Mouse (Mus musculus) CH12.LX (cell line): ENCODE results near the gene Cdc20. TPM values are rescaled to one million over a fixed set of nuclear protein-coding genes. Genes with fewer than 3 reads are reported as not detected.

ENCODE experiments used
- DNase-seq: peaks from one replicate; pipeline ENCODE4 v3.0.0-alpha.2; 2013; ENCODE audit errors: extremely low read depth
- H3K27ac ChIP-seq: 2 replicates; pipeline ENCODE4 v1.5.1; 2012; ENCODE audit warnings: low read depth, mild to moderate bottlenecking, control low read depth, moderate library complexity; ENCODE audit not compliant: insufficient read depth
- H3K27me3 ChIP-seq: replicated peaks from 2 replicates; pipeline ENCODE3; 2012; ENCODE audit warnings: inconsistent platforms
- H3K36me3 ChIP-seq, 2 experiments: replicated peaks in 1 of 2; 2 replicates each; pipeline versions ENCODE3 to v1.6.1; 2012; ENCODE audit warnings: inconsistent platforms in 1 of 2, low read length in 1 of 2, mild to moderate bottlenecking in 1 of 2, mixed read lengths in 1 of 2, moderate library complexity in 1 of 2; ENCODE audit not compliant: control insufficient read depth in 1 of 2, insufficient read depth in 1 of 2
- H3K4me1 ChIP-seq, 2 experiments: 2 replicates each; pipeline ENCODE4 v1.6.1; 2012; ENCODE audit warnings: inconsistent platforms in 1 of 2, moderate library complexity in 1 of 2; ENCODE audit not compliant: insufficient read depth in 2 of 2, control insufficient read depth in 1 of 2
- H3K4me2 ChIP-seq: 2 replicates; pipeline ENCODE4 v1.6.1; 2012; ENCODE audit warnings: low read depth, mild to moderate bottlenecking, control low read depth; ENCODE audit not compliant: poor library complexity, insufficient read depth, severe bottlenecking
- H3K4me3 ChIP-seq, 3 experiments: fragments of 150-350 bp in 1 of 3; sonication (generic) in 1 of 3; replicated peaks in 1 of 3; 2 replicates each; pipeline versions ENCODE3 to v1.5.1; 2011 to 2012; ENCODE audit warnings: low read depth in 2 of 3, low read length in 2 of 3, mild to moderate bottlenecking in 2 of 3, moderate library complexity in 2 of 3, control low read depth in 1 of 3, improper control_type of control experiment in 1 of 3, inconsistent platforms in 1 of 3, mixed read lengths in 1 of 3; ENCODE audit not compliant: poor library complexity in 1 of 3
- H3K79me2 ChIP-seq: replicated peaks from 2 replicates; pipeline ENCODE4 v1.6.1; 2012; ENCODE audit warnings: mild to moderate bottlenecking, moderate library complexity; ENCODE audit not compliant: control insufficient read depth, poor library complexity, insufficient read depth, severe bottlenecking; ENCODE audit errors: extremely low read depth
- H3K9ac ChIP-seq: 2 replicates; pipeline ENCODE4 v1.6.1; 2012; ENCODE audit warnings: low read depth, mild to moderate bottlenecking, control low read depth, moderate library complexity; ENCODE audit not compliant: insufficient read depth
- H3K9me3 ChIP-seq: replicated peaks from 2 replicates; pipeline ENCODE3; 2012; ENCODE audit warnings: low read length, inconsistent platforms, mixed read lengths
- CHD1 ChIP-seq: IDR thresholded peaks from 2 replicates; pipeline ENCODE4 v1.6.1; 2012; ENCODE audit warnings: low read depth, low read length, improper control_type of control experiment, inconsistent platforms
- CTCF ChIP-seq, 2 experiments: IDR thresholded peaks in 1 of 2; conservative IDR thresholded peaks in 1 of 2; 2 replicates each; pipeline ENCODE4 v1.5.1; 2011 to 2012; ENCODE audit warnings: low read depth in 2 of 2, low read length in 2 of 2, improper control_type of control experiment in 1 of 2, inconsistent platforms in 1 of 2, mild to moderate bottlenecking in 1 of 2, moderate library complexity in 1 of 2
- ELF1 ChIP-seq: IDR thresholded peaks from 2 replicates; pipeline ENCODE4 v1.6.1; 2014; ENCODE audit warnings: low read depth, mild to moderate bottlenecking, inconsistent platforms, low read length, improper control_type of control experiment
- EP300 ChIP-seq: IDR thresholded peaks from 2 replicates; pipeline ENCODE4 v1.6.1; 2011; ENCODE audit warnings: low read length, improper control_type of control experiment
- ETS1 ChIP-seq: conservative IDR thresholded peaks from 2 replicates; pipeline ENCODE4 v1.6.1; 2012; ENCODE audit warnings: low read depth, mild to moderate bottlenecking, inconsistent platforms, low read length, improper control_type of control experiment, moderate library complexity
- HCFC1 ChIP-seq: IDR thresholded peaks from 2 replicates; pipeline ENCODE4 v1.6.1; 2012; ENCODE audit warnings: low read depth, mild to moderate bottlenecking, inconsistent platforms, low read length, improper control_type of control experiment
- KAT2A ChIP-seq: IDR thresholded peaks from 2 replicates; pipeline ENCODE4 v1.6.1; 2012; ENCODE audit warnings: low read length, improper control_type of control experiment, inconsistent platforms; ENCODE audit not compliant: insufficient replicate concordance
- MAX ChIP-seq: IDR thresholded peaks from 2 replicates; pipeline ENCODE4 v1.6.1; 2011; ENCODE audit warnings: low read length, improper control_type of control experiment
- MEF2A ChIP-seq: IDR thresholded peaks from 2 replicates; pipeline ENCODE4 v1.6.1; 2014; ENCODE audit warnings: low read depth, mild to moderate bottlenecking, inconsistent platforms, low read length, improper control_type of control experiment, borderline replicate concordance
- MXI1 ChIP-seq: IDR thresholded peaks from 2 replicates; pipeline ENCODE4 v1.6.1; 2011; ENCODE audit warnings: mild to moderate bottlenecking, low read depth, low read length, improper control_type of control experiment
- NELFE ChIP-seq: IDR thresholded peaks from 2 replicates; pipeline ENCODE4 v1.6.1; 2011; ENCODE audit warnings: low read depth, low read length, improper control_type of control experiment
- PAX5 ChIP-seq: IDR thresholded peaks from 2 replicates; pipeline ENCODE4 v1.6.1; 2012; ENCODE audit warnings: low read length, inconsistent platforms, mixed read lengths
- POLR2A ChIP-seq: IDR thresholded peaks from 2 replicates; pipeline ENCODE4 v1.6.1; 2011; ENCODE audit warnings: low read depth, mild to moderate bottlenecking, improper control_type of control experiment, low read length
- POLR2AphosphoS2 ChIP-seq: IDR thresholded peaks from 2 replicates; pipeline ENCODE4 v1.6.1; 2011; ENCODE audit warnings: low read depth, low read length, improper control_type of control experiment
- RAD21 ChIP-seq: IDR thresholded peaks from 2 replicates; pipeline ENCODE4 v1.6.1; 2011; ENCODE audit warnings: low read depth, mild to moderate bottlenecking, low read length, improper control_type of control experiment, moderate library complexity
- SIN3A ChIP-seq: IDR thresholded peaks from 2 replicates; pipeline ENCODE4 v1.6.1; 2012; ENCODE audit warnings: low read length, improper control_type of control experiment, inconsistent platforms
- SMC3 ChIP-seq: IDR thresholded peaks from 2 replicates; pipeline ENCODE4 v1.6.1; 2011; ENCODE audit warnings: low read depth, low read length, improper control_type of control experiment
- TBP ChIP-seq: conservative IDR thresholded peaks from 2 replicates; pipeline ENCODE4 v1.6.1; 2011; ENCODE audit warnings: low read depth, low read length, improper control_type of control experiment
- TCF12 ChIP-seq: IDR thresholded peaks from 2 replicates; pipeline ENCODE4 v1.6.1; 2014; ENCODE audit warnings: low read depth, mild to moderate bottlenecking, inconsistent platforms, low read length, improper control_type of control experiment
- UBTF ChIP-seq: IDR thresholded peaks from 2 replicates; pipeline ENCODE4 v1.6.1; 2012; ENCODE audit warnings: low read depth, mild to moderate bottlenecking, inconsistent platforms, low read length, improper control_type of control experiment, moderate library complexity
- USF1 ChIP-seq: IDR thresholded peaks from 2 replicates; pipeline ENCODE4 v1.6.1; 2014; ENCODE audit warnings: low read depth, mild to moderate bottlenecking, inconsistent platforms, low read length, improper control_type of control experiment
- USF2 ChIP-seq: conservative IDR thresholded peaks from 2 replicates; pipeline ENCODE4 v1.6.1; 2011; ENCODE audit warnings: low read depth, low read length, improper control_type of control experiment
- ZC3H11A ChIP-seq: IDR thresholded peaks from 2 replicates; pipeline ENCODE4 v1.6.1; 2012; ENCODE audit warnings: low read depth, mild to moderate bottlenecking, inconsistent platforms, low read length, improper control_type of control experiment
- ZKSCAN1 ChIP-seq: IDR thresholded peaks from 2 replicates; pipeline ENCODE4 v1.6.1; 2012; ENCODE audit warnings: low read depth, inconsistent platforms, low read length, improper control_type of control experiment, borderline replicate concordance
- dilution Hi-C: fragments of 300-500 bp; cut with MboI; formaldehyde crosslinking; loops from 2 replicates; pipeline ENCODE4 v1.14.3; 2020; ENCODE audit warnings: low sequenced_read_pairs; ENCODE audit not compliant: extremely low pct_unique_long_range_greater_than_20kb, extremely low pct_ligation_motif_present
- in situ Hi-C: fragments of 300-500 bp; cut with MboI; formaldehyde crosslinking; loops from 3 replicates; pipeline ENCODE4 v1.14.3; 2019; ENCODE audit warnings: low sequenced_read_pairs, low pct_ligation_motif_present, low pct_unique_long_range_greater_than_20kb, mixed read lengths
- polyA plus RNA-seq: library from polyadenylated mRNA; unstranded; fragments of >175 nt; gene quantifications from 2 replicates; pipeline ENCODE4 v1.2.1, GENCODE M21; 2012; ENCODE audit warnings: low read depth; ENCODE audit not compliant: insufficient read length
- total RNA-seq, 2 experiments: library from RNA; depleted of rRNA; stranded (reverse); fragments of 300-350 nt in 1 of 2; fragments of >200 nt in 1 of 2; gene quantifications; 2 replicates each; pipeline ENCODE4 v1.2.3; 2012 to 2014

Gene Cdc20
- total and polyA plus RNA-seq, 3 experiments: 172 to 213 (median 212) TPM

- no peak for TF ChIP-seq MAX
- TF ChIP-seq CTCF (conservative IDR thresholded peaks at IDR 0.05 in 1 of 2, IDR thresholded peaks at IDR 0.05 in 1 of 2; ENCODE audit: low read depth in 2 of 2, low read length in 2 of 2): peak in 1 of 2 experiments; percentile 5; a peak in 1 of 4 replicates
- Histone ChIP-seq H3K9ac (no peak overlapping the region), H3K9me3 (no peaks in the 10 kb centered on the region), H3K27me3 (no peaks in the 10 kb centered on the region), H3K36me3 (peaks cover 73 to 91% of the 10 kb centered on the region in 2 experiments), H3K4me1 (peaks cover 0 to 4% of the 10 kb centered on the region in 2 experiments; a peak in 2 of 4 replicates), H3K27ac (no peak overlapping the region), H3K4me2 (no peak overlapping the region), H3K79me2 (no peaks in the 10 kb centered on the region; the same call in 1 of the 2 replicates), H3K4me3 (no peak overlapping the region)
- in situ Hi-C loops (no loop called here), dilution Hi-C loops (no loop called here)
- no peak for DNase-seq
Observed at GRCm38 (mm10) chr4:118415779-118416178, 21.4 kb downstream of the Cdc20 start.

GRCm38 (mm10) chr4:118413553-118413952, 23.6 kb downstream of the Cdc20 start:
- no peaks in the 10 kb centered on the region for H3K9me3 ChIP-seq
- H3K79me2 ChIP-seq: peaks cover 7% of the 10 kb centered on the region
- TF ChIP-seq POLR2A (no peak), ELF1 (no peak), KAT2A (no peak), MXI1 (no peak), USF1 (no peak)
- no peak for DNase-seq
- no peak overlapping the region for H3K4me2 ChIP-seq
- no peaks in the 10 kb centered on the region for H3K27me3 ChIP-seq
- in situ Hi-C loops: no loop called here
- H3K4me1 ChIP-seq: peaks cover 6 to 14% of the 10 kb centered on the region in 2 experiments
- H3K36me3 ChIP-seq: peaks cover 66 to 81% of the 10 kb centered on the region in 2 experiments
- dilution Hi-C loops: no loop called here
- H3K4me3 ChIP-seq: no peak overlapping the region
- no peak overlapping the region for H3K9ac ChIP-seq
- H3K27ac ChIP-seq: no peak overlapping the region

- Histone ChIP-seq H3K4me1 (peaks cover 11 to 29% of the 10 kb centered on the region in 2 experiments), H3K79me2 (peaks cover 19% of the 10 kb centered on the region), H3K9ac (no peak overlapping the region), H3K9me3 (no peaks in the 10 kb centered on the region), H3K27ac (no peak overlapping the region), H3K27me3 (no peaks in the 10 kb centered on the region), H3K4me2 (no peak overlapping the region), H3K4me3 (no peak overlapping the region), H3K36me3 (peaks cover 45 to 69% of the 10 kb centered on the region in 2 experiments)
- TF ChIP-seq NELFE (no peak), ETS1 (no peak), MEF2A (no peak), MXI1 (no peak), POLR2AphosphoS2 (no peak), POLR2A (no peak), ZC3H11A (no peak), SMC3 (no peak), PAX5 (no peak), EP300 (no peak), UBTF (no peak), RAD21 (no peak), TBP (no peak), ZKSCAN1 (no peak), TCF12 (no peak), MAX (no peak), HCFC1 (no peak), USF2 (no peak), CHD1 (no peak), SIN3A (no peak)
- dilution Hi-C loops: no loop called here
- in situ Hi-C loops: no loop called here
- DNase-seq: no peak
Observed at GRCm38 (mm10) chr4:118410871-118411270, 26.3 kb downstream of the Cdc20 start.
